Mouse (Mus musculus) testis, postnatal 10 days (tissue): ENCODE data around the gene Zbtb1.
"Not testable (repeated sequence)": the region's sequence is repeated elsewhere in the genome, so short reads cannot be mapped to it uniquely, and the experiment has no call there.

Experiments
- DNase-seq: peaks from one replicate; pipeline ENCODE4 v3.0.0; 2021; ENCODE audit warnings: low spot score

Zbtb1 gene

GRCm38 (mm10) chr12:76404836-76405182, 34.7 kb downstream of the Zbtb1 start:
- DNase-seq = no peak

GRCm38 (mm10) chr12:76405183-76405970, 35.3 kb downstream of the Zbtb1 start:
- peak; percentile 59 for DNase-seq

- no peak for DNase-seq
Measured at GRCm38 (mm10) chr12:76405971-76406370, 35.9 kb downstream of the Zbtb1 start.

- DNase-seq = no peak
Measured at GRCm38 (mm10) chr12:76407184-76407583, 37.1 kb downstream of the Zbtb1 start.

- DNase-seq = no peak
Measured at GRCm38 (mm10) chr12:76409166-76409565, 39.1 kb downstream of the Zbtb1 start.

- DNase-seq = no peak
Measured at GRCm38 (mm10) chr12:76415383-76416010, 45.4 kb downstream of the Zbtb1 start.

GRCm38 (mm10) chr12:76417433-76417854, 47.4 kb downstream of the Zbtb1 start, which contains the start of gene Ppp1r36:
Gene Ppp1r36, plus strand, starts transcription at chr12:76417538.
- peak; percentile 54 for DNase-seq

GRCm38 (mm10) chr12:76418346-76418745, 48.3 kb downstream of the Zbtb1 start:
- DNase-seq = no peak

- no peak for DNase-seq
Measured at GRCm38 (mm10) chr12:76425256-76425655, 55.2 kb downstream of the Zbtb1 start.

- DNase-seq = no peak
Measured at GRCm38 (mm10) chr12:76427546-76427945, 57.5 kb downstream of the Zbtb1 start.

- DNase-seq = no peak
Measured at GRCm38 (mm10) chr12:76430879-76431406, 60.9 kb downstream of the Zbtb1 start.

GRCm38 (mm10) chr12:76431431-76431830, 61.4 kb downstream of the Zbtb1 start:
- DNase-seq = no peak

- DNase-seq = no peak
Measured at GRCm38 (mm10) chr12:76434111-76434510, 64.0 kb downstream of the Zbtb1 start.

GRCm38 (mm10) chr12:76435084-76435483, 65.0 kb downstream of the Zbtb1 start:
- no peak for DNase-seq

GRCm38 (mm10) chr12:76435549-76435948, 65.5 kb downstream of the Zbtb1 start:
- no peak for DNase-seq

GRCm38 (mm10) chr12:76443488-76443887, 73.4 kb downstream of the Zbtb1 start:
- not testable (repeated sequence) for DNase-seq

GRCm38 (mm10) chr12:76444359-76444772, 74.3 kb downstream of the Zbtb1 start:
- no peak for DNase-seq

GRCm38 (mm10) chr12:76444862-76445261, 74.8 kb downstream of the Zbtb1 start:
- DNase-seq = no peak

- no peak for DNase-seq
Measured at GRCm38 (mm10) chr12:76446201-76446600, 76.1 kb downstream of the Zbtb1 start.
